Mouse (Mus musculus) bone marrow, adult 2 months (tissue): ENCODE data around the gene Cntnap2. TPM values are rescaled to one million over a fixed set of nuclear protein-coding genes. Genes with fewer than 3 reads are reported as not detected.

Experiments used
- H3K27ac ChIP-seq: fragments of 200-500 bp; 2 replicates; pipeline ENCODE4 v1.5.1; 2012; ENCODE audit warnings: low read depth, mild to moderate bottlenecking, control low read depth, inconsistent platforms, low read length; ENCODE audit not compliant: control insufficient read depth, poor library complexity, insufficient read depth
- H3K4me1 ChIP-seq: fragments of 200-500 bp; 2 replicates; pipeline ENCODE4 v1.6.1; 2011; ENCODE audit warnings: low read length; ENCODE audit not compliant: control insufficient read depth, insufficient read depth
- H3K4me3 ChIP-seq: fragments of 200-500 bp; replicated peaks from 2 replicates; pipeline ENCODE3; 2011; ENCODE audit warnings: mild to moderate bottlenecking, low read depth, low read length, control low read depth; ENCODE audit not compliant: control insufficient read depth
- CTCF ChIP-seq: fragments of 200-500 bp; IDR thresholded peaks from 2 replicates; pipeline ENCODE4 v1.5.1; 2011; ENCODE audit warnings: low read length, control low read depth; ENCODE audit not compliant: control insufficient read depth, insufficient read depth
- POLR2A ChIP-seq: fragments of 200-500 bp; IDR thresholded peaks from 2 replicates; pipeline ENCODE4 v1.6.1; 2011; ENCODE audit warnings: low read depth, mild to moderate bottlenecking, control low read depth, low read length, borderline replicate concordance; ENCODE audit not compliant: control insufficient read depth
- WGBS: fragments of 180-500 bp; shearing (Covaris S2); methylation state at CpG from one replicate; pipeline ENCODE4 v1.1.7; 2018; 5-methylcytosine and 5-hydroxymethylcytosine counted together
- polyA plus RNA-seq: library from polyadenylated mRNA; stranded (reverse); fragments of >200 nt; gene quantifications from 2 replicates; pipeline ENCODE4 v1.2.4, GENCODE M21; 2011; ENCODE audit warnings: low replicate concordance; ENCODE audit not compliant: missing spikeins, insufficient read depth, insufficient read length

Cntnap2 gene
- polyA plus RNA-seq, 1 experiment = 0.40 TPM

DNA sequence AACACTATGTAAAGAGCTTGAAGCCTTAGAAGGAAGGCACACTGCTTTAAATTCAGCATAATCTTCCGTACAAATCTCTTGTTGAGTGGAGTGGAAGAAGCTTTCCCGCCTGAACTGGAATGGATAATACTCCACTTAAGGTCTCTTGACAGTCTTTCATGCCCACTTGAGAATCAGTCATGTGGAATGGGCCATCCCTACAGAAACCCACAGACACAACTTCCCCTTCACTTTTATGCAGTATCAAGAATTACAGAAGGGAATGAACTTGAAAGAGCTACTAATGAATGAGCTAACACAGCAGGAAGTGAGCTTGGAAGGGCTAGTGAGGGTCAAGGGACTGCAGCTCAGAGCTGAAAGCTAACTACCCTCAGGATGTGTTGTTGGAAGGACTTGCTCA, 1021.1 kb downstream of the Cntnap2 start:
- no peak overlapping the region for H3K4me3 ChIP-seq
- 74% methylated on average over 2 of the region's 2 CpGs for WGBS
- no peak overlapping the region for H3K27ac ChIP-seq
- TF ChIP-seq CTCF (no peak), POLR2A (no peak)
- H3K4me1 ChIP-seq = no peaks in the 10 kb centered on the region

DNA sequence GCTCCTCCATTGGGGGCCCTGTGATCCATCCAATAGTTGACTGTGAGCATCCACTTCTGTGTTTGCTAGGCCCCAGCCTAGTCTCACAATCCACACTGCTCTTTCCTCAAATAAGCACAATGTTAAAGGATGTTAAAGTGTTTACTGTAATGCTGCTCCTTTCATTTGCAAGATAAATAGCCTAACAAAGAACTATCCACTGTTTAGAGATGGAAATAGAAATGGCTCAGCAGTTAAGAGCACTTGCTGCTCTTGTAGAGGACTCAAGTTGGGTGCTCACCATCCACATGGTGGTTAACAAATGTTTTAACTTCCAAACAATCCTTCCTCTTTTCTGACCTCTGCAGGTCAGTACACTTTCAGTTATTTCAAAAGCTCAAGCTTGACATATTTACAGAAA, 1022.3 kb downstream of the Cntnap2 start:
- Histone ChIP-seq H3K27ac (no peak overlapping the region), H3K4me3 (no peak overlapping the region), H3K4me1 (no peaks in the 10 kb centered on the region)
- no peak for TF ChIP-seq CTCF
- TF ChIP-seq POLR2A = no peak

DNA sequence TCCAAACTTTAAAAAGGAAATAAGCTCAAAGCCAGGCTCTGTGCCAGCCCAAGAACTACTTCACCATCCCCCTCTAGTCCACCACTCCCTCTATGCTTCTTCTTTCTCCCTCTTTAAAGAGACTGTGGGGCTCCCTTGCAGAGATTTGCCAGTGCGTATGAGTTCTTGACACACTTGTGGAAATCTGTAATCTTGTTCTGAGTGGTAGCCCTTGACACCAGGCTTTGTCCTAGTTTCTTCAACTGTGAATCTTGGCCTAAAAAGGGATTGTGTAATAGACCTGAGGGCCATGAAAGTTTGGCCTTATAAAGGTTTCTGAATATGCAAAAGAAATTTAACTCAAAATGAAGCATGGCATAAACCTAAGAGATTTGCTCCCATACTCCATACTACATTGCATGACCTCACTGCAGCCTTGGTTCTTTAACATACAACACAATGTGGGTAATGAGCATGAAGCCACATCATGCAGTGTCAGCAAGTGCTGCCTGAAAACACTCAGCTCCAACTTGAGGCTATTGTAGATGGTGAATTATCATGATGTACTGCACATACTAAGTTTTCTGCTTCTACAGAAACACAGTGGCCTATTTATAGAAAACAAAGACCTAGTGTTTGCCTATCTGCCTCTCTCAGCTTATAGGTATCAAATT, 1084.2 kb downstream of the Cntnap2 start:
- TF ChIP-seq POLR2A (no peak), CTCF (no peak)
- no peak overlapping the region for H3K4me3 ChIP-seq
- no peaks in the 10 kb centered on the region for H3K4me1 ChIP-seq
- H3K27ac ChIP-seq = no peak overlapping the region
- WGBS = 76% methylated on average over 1 of the region's 1 CpGs

DNA sequence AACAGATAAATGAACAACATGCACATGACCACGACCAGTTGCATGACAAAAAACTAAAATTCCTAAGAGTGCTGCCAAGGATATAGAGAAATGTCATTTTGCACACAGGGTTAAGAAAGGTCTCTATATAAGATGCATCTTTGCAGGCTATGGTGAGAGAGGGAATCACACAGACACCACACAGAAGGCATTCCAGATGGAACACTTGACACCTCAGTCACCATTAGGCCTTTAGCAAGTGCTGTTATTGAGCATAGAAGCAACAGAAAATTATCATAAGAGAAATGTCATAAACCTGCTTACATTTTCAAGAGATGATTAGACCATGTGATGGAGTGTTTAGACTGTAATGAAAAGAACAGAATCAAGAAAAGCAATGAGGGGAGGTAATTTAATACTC, 1107.7 kb downstream of the Cntnap2 start:
- TF ChIP-seq POLR2A (no peak), CTCF (no peak)
- H3K27ac ChIP-seq = no peak overlapping the region
- no peaks in the 10 kb centered on the region for H3K4me1 ChIP-seq
- WGBS = 48% methylated on average over 1 of the region's 1 CpGs
- H3K4me3 ChIP-seq = no peak overlapping the region

DNA sequence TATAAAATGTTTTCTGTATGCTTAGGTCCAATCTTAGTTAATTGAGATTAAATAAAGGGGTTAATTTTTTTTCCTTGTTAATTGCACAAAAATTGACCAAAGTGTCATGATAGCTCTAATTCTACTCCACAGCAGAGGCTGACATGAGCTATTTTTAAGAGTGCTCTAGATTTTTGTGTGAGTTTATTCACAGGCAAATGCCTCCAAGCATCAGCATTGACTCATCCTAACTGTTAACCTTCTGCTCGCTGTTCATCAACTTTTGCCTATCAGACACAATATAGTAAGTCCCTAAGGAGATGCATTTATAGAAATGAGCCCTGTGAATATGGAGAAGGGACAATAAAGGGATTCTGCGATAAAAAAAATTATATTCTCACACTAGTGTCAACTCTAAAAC, 1138.1 kb downstream of the Cntnap2 start:
- 68% methylated on average over 2 of the region's 2 CpGs for WGBS
- TF ChIP-seq POLR2A (no peak), CTCF (no peak)
- Histone ChIP-seq H3K4me1 (no peaks in the 10 kb centered on the region), H3K4me3 (no peak overlapping the region), H3K27ac (no peak overlapping the region)

DNA sequence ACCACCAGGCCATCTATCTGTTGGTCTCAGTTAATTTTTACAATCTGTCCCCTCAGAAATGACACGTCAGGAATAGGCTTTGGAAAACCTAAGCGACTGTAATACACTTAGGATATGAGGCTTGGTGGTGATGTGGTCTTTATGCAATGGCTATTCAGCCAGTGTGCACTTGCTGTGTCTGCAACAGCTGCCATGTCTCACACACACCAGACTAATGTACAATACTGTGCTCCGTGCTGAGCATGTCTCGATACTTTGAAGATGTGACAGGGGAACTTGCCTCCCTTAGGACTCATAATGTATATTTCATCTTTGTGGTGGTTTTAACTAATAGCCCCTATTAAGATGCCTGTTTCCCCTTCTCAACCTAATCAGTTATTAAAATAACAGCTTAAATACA, 1142.7 kb downstream of the Cntnap2 start:
- 84% methylated on average over 4 of the region's 4 CpGs for WGBS
- Histone ChIP-seq H3K4me3 (no peak overlapping the region), H3K27ac (no peak overlapping the region), H3K4me1 (no peaks in the 10 kb centered on the region)
- TF ChIP-seq CTCF (no peak), POLR2A (no peak)

DNA sequence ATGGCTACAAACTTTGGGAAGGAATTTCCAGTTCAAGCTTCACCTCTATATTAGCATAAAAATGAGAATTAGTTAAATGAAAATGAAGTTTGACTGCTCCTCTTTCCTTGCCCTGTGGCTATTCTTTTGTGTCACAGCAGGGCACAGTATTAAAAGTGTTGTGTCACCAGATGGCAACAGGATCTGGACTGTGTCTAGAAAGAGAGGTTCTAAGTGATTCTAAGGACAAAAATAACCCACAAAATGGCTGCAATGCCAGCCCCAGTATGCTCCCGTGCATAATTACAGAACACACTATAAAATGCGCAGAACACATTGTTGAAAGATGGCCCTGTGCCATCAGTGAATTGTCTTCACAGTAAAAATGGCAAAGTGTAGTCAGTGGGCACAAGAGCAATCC, 1146.4 kb downstream of the Cntnap2 start:
- TF ChIP-seq POLR2A (no peak), CTCF (no peak)
- Histone ChIP-seq H3K27ac (no peak overlapping the region), H3K4me1 (no peaks in the 10 kb centered on the region), H3K4me3 (no peak overlapping the region)
- 74% methylated on average over 2 of the region's 2 CpGs for WGBS

DNA sequence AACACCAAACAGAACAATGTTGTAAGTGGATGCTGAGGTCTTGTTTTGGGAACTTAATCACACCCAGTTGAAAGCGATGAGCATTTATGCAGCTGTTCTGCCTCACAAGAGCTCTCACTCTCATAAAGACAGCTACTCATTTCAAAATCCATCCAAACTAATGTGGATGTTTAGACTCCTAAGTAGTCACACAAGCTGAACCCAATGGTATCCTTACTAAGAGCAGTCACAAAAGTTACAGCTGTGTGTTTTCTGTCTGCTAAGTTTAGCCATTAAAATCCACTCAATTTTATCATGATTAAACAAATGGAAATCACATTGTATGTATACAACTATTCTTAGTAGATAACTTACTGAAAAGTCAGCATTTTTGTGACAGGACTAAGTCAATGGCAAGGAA, 1173.7 kb downstream of the Cntnap2 start:
- 89% methylated on average over 1 of the region's 1 CpGs for WGBS
- no peak overlapping the region for H3K4me3 ChIP-seq
- H3K4me1 ChIP-seq = no peaks in the 10 kb centered on the region
- H3K27ac ChIP-seq = no peak overlapping the region
- TF ChIP-seq CTCF = no peak
- no peak for TF ChIP-seq POLR2A

DNA sequence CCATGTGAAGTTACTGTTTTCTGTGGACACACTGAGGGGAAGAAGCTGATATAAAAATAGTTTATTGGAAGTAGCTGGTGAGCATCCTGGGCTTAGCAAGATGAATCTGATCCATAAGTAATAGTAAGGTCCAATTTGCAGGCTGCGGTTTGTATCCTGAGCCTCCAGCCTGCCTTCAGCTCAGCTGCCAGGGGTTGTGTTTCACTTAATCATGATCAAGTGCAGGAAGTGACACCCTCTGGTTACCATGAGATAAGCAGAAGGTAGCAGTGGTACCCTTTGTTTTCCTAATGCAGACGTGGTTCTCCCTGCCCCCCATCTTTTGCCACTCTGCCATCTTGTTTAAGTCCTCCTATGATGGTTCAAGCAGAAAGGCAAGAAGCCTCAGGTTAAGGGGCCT, 1181.2 kb downstream of the Cntnap2 start:
- Histone ChIP-seq H3K27ac (no peak overlapping the region), H3K4me3 (no peak overlapping the region), H3K4me1 (no peaks in the 10 kb centered on the region)
- 21% methylated on average over 2 of the region's 2 CpGs for WGBS
- TF ChIP-seq CTCF (no peak), POLR2A (no peak)
